Mouse (Mus musculus): ENCODE measurements around the gene Srp9.

The Srp9 gene

GRCm38 (mm10) chr1:182103436-182103835 is 21.1 kb upstream of the Srp9 start:
- no peak for DNase-seq (ENCODE audit: extremely low read depth, insufficient read length, low spot score)

DNA sequence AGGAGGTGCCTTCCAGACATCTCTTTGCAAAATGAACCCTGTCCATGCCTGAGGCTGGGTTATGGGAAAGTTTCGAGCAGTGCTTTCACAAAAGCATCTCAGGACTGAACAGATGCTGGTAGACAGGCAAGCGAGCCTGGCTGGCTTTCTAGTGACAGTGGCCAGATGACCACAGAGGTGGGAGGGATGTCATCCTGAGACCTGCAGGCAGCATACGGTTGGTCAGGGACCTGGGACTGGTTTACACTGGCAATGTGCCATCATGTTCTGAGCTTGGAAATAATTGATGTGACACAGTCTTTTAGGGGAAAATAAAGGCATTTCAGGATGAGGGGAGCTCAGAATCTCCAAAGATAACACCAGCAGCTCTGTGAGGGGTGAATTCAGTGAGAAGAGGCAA is 19.5 kb upstream of the Srp9 start:
- no peak for DNase-seq (ENCODE audit: extremely low read depth, insufficient read length, low spot score)

GRCm38 (mm10) chr1:182107251-182107650 is 17.3 kb upstream of the Srp9 start:
- no peak for DNase-seq (ENCODE audit: extremely low read depth, insufficient read length, low spot score)

DNA sequence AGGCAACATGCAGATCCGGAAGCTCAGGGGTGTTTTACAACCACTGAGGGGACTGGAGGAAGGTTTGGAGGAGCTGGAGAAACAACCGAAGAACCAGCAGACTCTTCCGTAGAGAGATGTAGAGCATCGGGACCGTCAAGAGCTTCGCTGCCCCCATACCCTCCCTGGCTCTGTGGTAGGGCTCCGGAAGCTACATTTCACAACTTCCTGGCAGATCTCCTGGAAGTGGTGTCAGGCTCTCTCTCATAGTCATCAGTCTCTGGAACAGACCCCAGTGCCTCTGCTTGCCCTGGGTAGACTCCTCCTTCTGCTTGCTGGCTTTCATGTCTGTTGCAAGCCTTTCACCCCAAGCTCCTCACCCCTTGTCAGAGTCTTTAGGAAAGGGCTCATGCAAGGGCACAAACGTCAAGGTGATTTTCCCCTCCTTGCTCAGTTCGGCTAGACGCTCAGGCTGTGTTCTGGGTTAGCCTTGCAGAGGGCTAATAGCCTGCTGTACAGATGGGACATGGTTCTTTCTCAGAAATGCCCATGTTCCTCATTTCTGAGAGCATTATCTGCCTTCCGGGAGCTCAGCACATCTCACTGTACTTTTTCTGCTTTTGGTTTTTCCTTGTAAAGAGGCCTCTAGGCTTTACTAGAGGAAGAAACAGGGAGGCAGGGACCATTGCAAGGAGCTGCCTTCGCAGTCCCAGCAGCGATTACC is 16.0 kb upstream of the Srp9 start:
- DNase-seq (ENCODE audit: extremely low read depth, insufficient read length, low spot score), result peak; percentile 42

DNA sequence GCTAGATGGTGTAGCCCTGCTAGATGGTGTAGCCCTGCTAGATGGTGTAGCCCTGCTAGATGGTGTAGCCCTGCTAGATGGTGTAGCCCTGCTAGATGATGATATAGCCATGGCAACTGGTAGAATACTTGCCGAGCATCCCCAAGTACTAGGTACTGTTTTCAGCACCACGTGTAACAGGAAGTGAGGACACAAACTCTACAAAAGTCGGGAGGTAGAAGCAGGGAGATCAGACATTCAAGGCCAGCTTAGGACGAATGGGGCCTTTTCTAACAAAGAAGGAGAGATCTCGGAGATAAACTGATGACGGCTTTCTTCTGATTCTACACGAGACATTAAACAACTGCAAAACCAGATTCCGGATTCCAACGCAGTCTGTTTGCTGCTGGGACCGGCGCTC is 14.4 kb upstream of the Srp9 start:
- no peak for DNase-seq (ENCODE audit: extremely low read depth, insufficient read length, low spot score)

- no peak for DNase-seq (ENCODE audit: extremely low read depth, insufficient read length, low spot score)
Observed at GRCm38 (mm10) chr1:182110708-182111385, 13.7 kb upstream of the Srp9 start.

GRCm38 (mm10) chr1:182111386-182112317 is 12.9 kb upstream of the Srp9 start:
- DNase-seq (ENCODE audit: extremely low read depth, insufficient read length, low spot score), result no peak

DNA sequence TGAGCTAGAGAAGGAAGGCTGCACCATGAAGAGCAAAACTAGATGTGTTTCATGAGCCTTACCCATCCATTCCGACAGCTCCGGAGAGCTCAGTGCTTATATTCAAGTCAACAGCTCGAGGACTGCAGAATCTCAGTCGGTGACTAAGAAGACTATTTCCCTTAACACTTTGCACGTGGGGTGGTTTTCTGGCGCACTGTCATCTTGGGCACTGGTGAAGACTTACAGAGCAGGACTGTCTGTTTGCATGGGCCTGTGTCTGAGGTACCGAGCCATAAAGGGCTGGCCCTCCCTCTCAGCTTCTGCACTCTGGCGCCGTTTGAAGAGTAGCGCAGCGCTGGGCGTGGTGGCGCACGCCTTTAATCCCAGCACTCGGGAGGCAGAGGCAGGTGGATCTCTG is 12.2 kb upstream of the Srp9 start:
- DNase-seq (ENCODE audit: extremely low read depth, insufficient read length, low spot score), result no peak

- no peak for DNase-seq (ENCODE audit: extremely low read depth, insufficient read length, low spot score)
Observed at GRCm38 (mm10) chr1:182113131-182113530, 11.4 kb upstream of the Srp9 start.

DNA sequence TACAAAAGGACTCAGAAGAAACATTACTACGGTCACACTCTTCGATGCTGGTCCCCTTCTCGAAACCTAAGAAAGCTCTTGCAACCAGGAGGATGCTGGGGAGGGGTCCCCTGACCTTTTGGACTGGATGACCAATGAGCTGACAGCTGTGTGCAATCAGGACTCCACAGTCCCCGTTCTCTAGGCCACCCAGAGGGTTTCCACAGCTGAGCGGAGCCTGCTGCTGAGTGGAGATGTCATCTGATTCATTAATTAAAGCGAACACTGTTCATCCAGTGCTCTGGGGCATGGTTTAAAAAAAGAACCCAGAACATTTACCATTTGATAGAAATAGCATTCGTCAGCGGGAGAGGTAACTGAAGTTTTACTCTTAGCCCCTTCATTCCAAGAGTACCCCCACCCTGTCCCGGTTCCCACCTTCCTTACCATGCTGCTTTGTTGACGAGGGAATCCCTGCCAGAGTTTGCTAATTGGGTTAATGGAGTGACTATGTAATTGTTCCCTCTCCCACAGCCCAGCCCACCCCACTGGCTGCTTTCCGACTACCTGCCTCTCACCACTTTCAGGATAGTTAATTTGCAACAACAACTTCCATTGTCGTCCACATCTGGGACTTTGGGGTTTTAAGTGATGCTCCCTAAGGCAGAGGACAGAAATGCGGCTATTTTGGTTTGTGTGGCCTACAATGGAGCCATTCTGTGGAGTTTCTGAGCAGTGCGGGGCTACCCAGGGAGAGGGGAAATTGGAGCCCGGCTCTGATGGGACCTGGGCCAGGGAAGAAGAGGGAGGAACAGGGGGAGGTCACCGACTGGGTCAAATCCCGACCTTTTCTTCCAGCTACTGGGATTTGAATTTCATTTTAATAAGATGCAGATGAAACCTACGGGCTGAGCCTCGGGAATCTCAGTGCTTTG is 10.7 kb upstream of the Srp9 start:
- no peak for DNase-seq (ENCODE audit: extremely low read depth, insufficient read length, low spot score)

DNA sequence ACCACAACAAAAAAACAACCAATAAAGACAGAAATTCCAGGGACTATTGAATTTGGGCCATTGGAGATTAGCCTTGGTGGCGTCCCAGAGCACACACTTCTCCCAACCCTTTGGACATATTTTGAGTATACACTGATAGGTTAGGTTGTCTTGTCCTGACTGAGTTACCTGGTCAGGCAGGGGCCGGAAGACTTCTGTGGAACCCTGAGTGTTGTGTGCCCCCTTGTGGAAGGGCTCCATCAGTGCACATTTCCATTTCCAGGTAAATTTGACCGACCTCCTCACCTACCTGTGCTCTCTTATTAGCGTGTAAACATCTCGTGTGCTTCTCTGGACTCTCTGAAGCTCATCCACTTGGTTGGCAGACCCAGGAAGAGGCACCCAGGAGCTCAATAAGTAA is 9.3 kb upstream of the Srp9 start:
- no peak for DNase-seq (ENCODE audit: extremely low read depth, insufficient read length, low spot score)

GRCm38 (mm10) chr1:182115651-182116408 is 8.7 kb upstream of the Srp9 start:
- DNase-seq (ENCODE audit: extremely low read depth, insufficient read length, low spot score), result peak; percentile 35

DNA sequence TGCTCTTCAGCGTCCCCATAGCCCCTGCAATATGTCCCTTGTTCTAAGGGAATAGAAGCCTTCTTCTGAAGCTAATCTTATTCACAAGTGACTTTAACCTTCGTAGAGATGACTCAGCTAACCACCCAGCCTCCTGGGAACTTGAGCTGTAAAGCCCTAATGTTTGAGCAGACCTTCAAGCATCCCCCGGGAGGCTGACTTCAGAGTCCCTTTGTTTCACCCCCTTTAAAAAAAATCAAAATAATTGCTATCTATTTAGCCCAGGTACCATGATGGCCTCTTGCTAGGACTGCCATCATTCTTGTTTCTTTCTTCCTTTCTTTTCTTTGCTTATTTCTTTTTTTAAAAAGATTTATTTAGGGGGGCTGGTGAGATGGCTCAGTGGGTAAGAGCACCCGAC is 2.1 kb upstream of the Srp9 start:
- no peak for DNase-seq (ENCODE audit: extremely low read depth, insufficient read length, low spot score)

DNA sequence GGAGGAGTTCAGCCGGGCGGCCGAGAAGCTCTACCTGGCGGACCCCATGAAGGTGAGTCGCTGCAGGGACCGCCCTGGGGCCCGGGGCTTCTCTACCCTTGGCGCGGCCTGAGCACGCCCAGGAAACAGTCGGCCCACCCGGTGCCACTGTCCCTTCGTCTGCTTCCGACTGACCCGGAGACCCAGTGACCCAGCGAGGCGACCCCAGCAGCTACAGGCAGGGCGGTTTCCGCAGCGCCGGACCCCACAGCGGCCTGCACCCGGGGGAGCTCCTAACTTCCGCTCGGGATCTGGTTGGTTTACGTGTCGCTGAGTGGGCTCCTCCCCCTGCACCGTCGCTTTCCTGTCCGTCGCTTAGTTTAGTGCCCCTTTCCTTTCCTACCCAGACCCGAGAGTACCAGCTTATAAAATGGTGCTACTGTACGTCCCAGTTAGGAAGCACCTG is 409 bp downstream of the Srp9 start:
- DNase-seq (ENCODE audit: extremely low read depth, insufficient read length, low spot score), result peak; percentile 87

- no peak for DNase-seq (ENCODE audit: extremely low read depth, insufficient read length, low spot score)
Observed at GRCm38 (mm10) chr1:182130830-182131229, 6.3 kb downstream of the Srp9 start.

DNA sequence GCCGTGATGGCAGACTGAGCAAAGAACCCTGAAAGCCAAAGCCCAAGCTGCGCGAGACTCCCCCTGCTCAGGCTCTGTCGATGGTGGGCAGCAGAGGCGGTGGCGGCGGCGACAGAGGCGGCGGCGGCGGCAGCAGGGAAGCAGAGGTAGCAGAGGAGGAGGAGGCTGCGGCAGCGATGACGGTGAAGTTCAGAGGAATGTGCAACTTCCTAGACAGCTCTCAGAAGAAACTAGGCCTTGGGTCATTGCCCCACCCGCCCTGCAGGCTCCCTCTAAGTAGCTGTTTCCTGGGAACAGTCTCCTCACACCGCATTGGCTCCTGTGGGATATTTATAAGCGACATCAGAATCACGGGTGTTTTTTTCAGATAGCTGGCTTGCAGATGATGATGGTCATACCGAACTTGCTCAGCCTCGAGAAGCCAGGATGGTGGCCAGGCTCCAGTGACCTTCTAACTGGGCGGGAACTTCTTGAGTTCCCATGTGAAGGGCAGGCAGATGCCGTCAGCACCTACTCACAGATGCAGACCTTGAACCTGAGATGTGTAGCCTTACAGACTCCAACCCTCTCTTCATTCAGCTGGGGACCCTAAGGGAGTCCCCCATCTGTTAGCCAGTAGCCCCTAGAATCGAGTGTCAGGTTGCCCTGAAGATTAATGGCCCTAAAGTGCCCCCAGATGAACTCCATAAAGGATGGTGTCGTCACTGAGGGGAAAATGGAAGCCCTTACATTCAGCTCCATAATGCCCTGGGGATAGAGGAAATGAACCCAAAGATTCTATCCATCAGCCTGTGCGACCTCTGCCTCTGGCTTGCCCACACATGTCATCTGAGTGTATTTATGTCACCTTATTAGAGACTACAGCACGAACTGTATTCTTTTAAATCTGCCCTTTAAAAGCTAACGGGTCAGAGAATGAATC is 12.9 kb downstream of the Srp9 start:
- DNase-seq (ENCODE audit: extremely low read depth, insufficient read length, low spot score), result no peak

- no peak for DNase-seq (ENCODE audit: extremely low read depth, insufficient read length, low spot score)
Observed at GRCm38 (mm10) chr1:182138172-182138571, 13.6 kb downstream of the Srp9 start.

GRCm38 (mm10) chr1:182139937-182140336 is 15.4 kb downstream of the Srp9 start:
- no peak for DNase-seq (ENCODE audit: extremely low read depth, insufficient read length, low spot score)

GRCm38 (mm10) chr1:182140370-182140769 is 15.8 kb downstream of the Srp9 start:
- peak; percentile 45 for DNase-seq (ENCODE audit: extremely low read depth, insufficient read length, low spot score)

Measured in 3134 (cell line).